Comparison of ENCODE assay signal across 17 mouse cellular contexts in genomic region chr12:111095086-111095485, GRCm38 (mm10).
"Had no signal": no experiment of that assay in that cellular context is flagged by ENCODE, and none has a peak within 500 bp of the region (broad histone marks: within the 10 kb centered on the region; RNA-seq: fewer than 3 reads in every experiment).

No protein-coding gene starts in this region.

- H3K4me3 ChIP-seq: lung, embryonic 15.5 days; megakaryocyte, embryonic 14.5 days; midbrain, embryonic 13.5 days; midbrain, embryonic 15.5 days; neural tube, embryonic 12.5 days; stomach, embryonic 15.5 days had no signal

- H3K36me3 ChIP-seq: midbrain, embryonic 15.5 days had no signal

- H3K4me1 ChIP-seq: lung, embryonic 15.5 days; midbrain, embryonic 13.5 days; midbrain, embryonic 15.5 days; neural tube, embryonic 12.5 days; stomach, embryonic 15.5 days had no signal

- H3K9ac ChIP-seq: lung, embryonic 15.5 days; midbrain, embryonic 13.5 days; midbrain, embryonic 15.5 days; neural tube, embryonic 12.5 days; stomach, embryonic 15.5 days had no signal

- H3K27me3 ChIP-seq: lung, embryonic 15.5 days; megakaryocyte, embryonic 14.5 days; midbrain, embryonic 13.5 days; midbrain, embryonic 15.5 days; neural tube, embryonic 12.5 days; stomach, embryonic 15.5 days had no signal

- ATAC-seq: lung, postnatal 0 days; midbrain, embryonic 13.5 days; midbrain, embryonic 15.5 days had no signal

- H3K27ac ChIP-seq: lung, embryonic 15.5 days; macrophage; midbrain, embryonic 13.5 days; midbrain, embryonic 15.5 days; neural tube, embryonic 12.5 days; stomach, embryonic 15.5 days; stomach, postnatal 0 days had no signal

- H3K9me3 ChIP-seq: lung, embryonic 15.5 days; megakaryocyte, embryonic 14.5 days; midbrain, embryonic 13.5 days; midbrain, embryonic 15.5 days; neural tube, embryonic 12.5 days; stomach, embryonic 15.5 days had no signal

- DNase-seq: lung, adult 2 months; lung, postnatal 14 days; lung, postnatal 36 days; right cerebral cortex, postnatal 14 days; thymus, adult 2 months; thymus, postnatal 25 days; thymus, postnatal 4 days had no signal

- H3K4me2 ChIP-seq: lung, embryonic 15.5 days; midbrain, embryonic 11.5 days; midbrain, embryonic 13.5 days; midbrain, embryonic 15.5 days; neural tube, embryonic 12.5 days; stomach, embryonic 15.5 days had no signal
